Mouse (Mus musculus): ENCODE results near the gene Gpr33. TPM values are rescaled to one million over a fixed set of nuclear protein-coding genes. Genes with fewer than 3 reads are reported as not detected.

Gpr33 gene
- polyA plus RNA-seq, 1 experiment from 2014 or later = not detected

GRCm38 (mm10) chr12:51983625-51984024 is 44.2 kb downstream of the Gpr33 start:
- H3K4me1 ChIP-seq = no peaks in the 10 kb centered on the region
- WGBS = 78% methylated on average over 1 of the region's 1 CpGs
- no peak for ATAC-seq (ENCODE audit: borderline replicate concordance, extremely low read depth, low FRiP score, low TSS enrichment)
- no peak overlapping the region for H3K9ac ChIP-seq
- no peaks in the 10 kb centered on the region for H3K36me3 ChIP-seq
- no peak overlapping the region for H3K4me3 ChIP-seq
- H3K27me3 ChIP-seq = no peaks in the 10 kb centered on the region
- no peak overlapping the region for H3K27ac ChIP-seq
- no peak overlapping the region for H3K4me2 ChIP-seq
- H3K9me3 ChIP-seq = no peaks in the 10 kb centered on the region

- Histone ChIP-seq H3K27ac (no peak overlapping the region), H3K9me3 (no peaks in the 10 kb centered on the region), H3K9ac (no peak overlapping the region), H3K4me2 (no peak overlapping the region), H3K4me1 (no peaks in the 10 kb centered on the region), H3K36me3 (no peaks in the 10 kb centered on the region), H3K27me3 (no peaks in the 10 kb centered on the region), H3K4me3 (no peak overlapping the region)
- 58% methylated on average over 9 of the region's 9 CpGs for WGBS
- no peak for ATAC-seq (ENCODE audit: borderline replicate concordance, extremely low read depth, low FRiP score, low TSS enrichment)
Measured at GRCm38 (mm10) chr12:51976531-51976930, 51.3 kb downstream of the Gpr33 start.

GRCm38 (mm10) chr12:51974381-51974780 is 53.5 kb downstream of the Gpr33 start:
- Histone ChIP-seq H3K9me3 (no peaks in the 10 kb centered on the region), H3K4me3 (no peak overlapping the region), H3K9ac (no peak overlapping the region), H3K4me1 (peaks cover 10% of the 10 kb centered on the region; the same call in 1 of the 2 replicates), H3K4me2 (no peak overlapping the region), H3K27me3 (no peaks in the 10 kb centered on the region), H3K27ac (no peak overlapping the region), H3K36me3 (no peaks in the 10 kb centered on the region)
- 74% methylated on average over 1 of the region's 1 CpGs for WGBS
- ATAC-seq (ENCODE audit: borderline replicate concordance, extremely low read depth, low FRiP score, low TSS enrichment) = no peak

Other genes with a start within 250 kb of the Gpr33 start
- gene Hectd1, start 198.5 kb downstream of the Gpr33 start, polyA plus RNA-seq (2015; fragmentation: Nextera tagmentation; extraction: Ambion mirVana) = 34.2 and 39.0 TPM in 2 replicates
- 12.7 and 13.8 TPM in 2 replicates for gene Heatr5a, start 56.7 kb downstream of the Gpr33 start, polyA plus RNA-seq (2015; fragmentation: Nextera tagmentation; extraction: Ambion mirVana)
- gene Dtd2, start 21.6 kb downstream of the Gpr33 start, polyA plus RNA-seq (2015; fragmentation: Nextera tagmentation; extraction: Ambion mirVana) = 25.3 and 25.4 TPM in 2 replicates
- gene Nubpl, start 69.7 kb upstream of the Gpr33 start, polyA plus RNA-seq (2015; fragmentation: Nextera tagmentation; extraction: Ambion mirVana) = 12.4 and 14.5 TPM in 2 replicates